8 mouse cellular contexts compared by ENCODE assay signal in genomic region chr5:105876068-105876924, GRCm38 (mm10). TPM values are rescaled to one million over a fixed set of nuclear protein-coding genes. Genes with fewer than 3 reads are reported as not detected.
A peak's percentile ranks its signal among the peaks of the same experiment; 100 is the strongest.
DNase-seq lines count a peak whose midpoint lies in the region; ATAC-seq and TF ChIP-seq lines count a peak whose summit lies in the region.

Gene Zfp326 (plus strand): TSS chr5:105876565.

- peak; percentile 95 for ATAC-seq in erythroblast, adult 5-6 weeks (replicated peaks; ENCODE audit: low FRiP score, poor library complexity, severe bottlenecking)
- peak; percentile 96 for ATAC-seq in heart, embryonic 11.5 days (replicated peaks; ENCODE audit: insufficient number of reproducible peaks, low FRiP score, low TSS enrichment)
- ATAC-seq in kidney, embryonic 16.5 days (ENCODE audit: low FRiP score, low TSS enrichment), result peak; percentile 95

- WGBS in heart, embryonic 11.5 days (ENCODE audit: insufficient replicate concordance), result under 1% methylated on average over 50 of the region's 83 CpGs
- under 1% methylated on average over 79 of the region's 83 CpGs for WGBS in kidney, embryonic 16.5 days
- under 1% methylated on average over 63 of the region's 83 CpGs for WGBS in liver, adult 2 months

- peaks cover 13% of the 10 kb centered on the region; the same call in 1 of the 2 replicates for H3K79me2 ChIP-seq in liver, adult 2 months (ENCODE audit: control insufficient read depth, insufficient read depth, low read length)
- H3K79me2 ChIP-seq in myocyte (ENCODE audit: control insufficient read depth, insufficient read depth), result peaks cover 46% of the 10 kb centered on the region

- H3K4me3 ChIP-seq in heart, embryonic 11.5 days (ENCODE audit: low read depth, low read length), result peak within 1 kb of the TSS; percentile 81
- H3K4me3 ChIP-seq in kidney, embryonic 16.5 days (ENCODE audit: low read length), result peak within 1 kb of the TSS; percentile 83
- peak within 1 kb of the TSS; percentile 99 for H3K4me3 ChIP-seq in liver, adult 2 months (ENCODE audit: insufficient read depth, low read depth, low read length)
- peak within 1 kb of the TSS; percentile 46 for H3K4me3 ChIP-seq in myocyte

- no peaks in the 10 kb centered on the region for H3K9me3 ChIP-seq in heart, embryonic 11.5 days (replicated peaks; ENCODE audit: control insufficient read depth, low read length)
- no peaks in the 10 kb centered on the region for H3K9me3 ChIP-seq in kidney, embryonic 16.5 days (ENCODE audit: low read length)

- no peaks in the 10 kb centered on the region for H3K27me3 ChIP-seq in heart, embryonic 11.5 days (ENCODE audit: control insufficient read depth, insufficient read depth, low read length)
- no peaks in the 10 kb centered on the region for H3K27me3 ChIP-seq in kidney, embryonic 16.5 days (ENCODE audit: insufficient read depth, low read length)
- no peaks in the 10 kb centered on the region for H3K27me3 ChIP-seq in liver, adult 2 months (ENCODE audit: control insufficient read depth, insufficient read depth, low read length)
- H3K27me3 ChIP-seq in myocyte (ENCODE audit: control insufficient read depth, insufficient read depth, insufficient read length), result no peaks in the 10 kb centered on the region
- H3K27me3 ChIP-seq in splenic B cell, adult 2 months (ENCODE audit: control insufficient read depth, insufficient read depth, low read length, poor library complexity, severe bottlenecking), result no peaks in the 10 kb centered on the region

- peak within 1 kb of the TSS; percentile 97 for H3ac ChIP-seq in myocyte (ENCODE audit: control insufficient read depth, insufficient read length)

- DNase-seq in B cell, adult 2 months, result peak; percentile 88 to 89
- DNase-seq in brain, adult 2 months (ENCODE audit: low read depth, low spot score), result peak; percentile 96
- DNase-seq in liver, adult 2 months (ENCODE audit: extremely low read depth, low read depth, low spot score), result peak; percentile 85
- peak; percentile 92 for DNase-seq in splenic B cell, adult 2 months (ENCODE audit: low read depth, low spot score)

- peaks cover 13% of the 10 kb centered on the region for H3K4me1 ChIP-seq in heart, embryonic 11.5 days (ENCODE audit: control insufficient read depth, insufficient read depth, low read length)
- H3K4me1 ChIP-seq in kidney, embryonic 16.5 days (ENCODE audit: insufficient read depth, low read length), result peaks cover 28% of the 10 kb centered on the region
- peaks cover 12% of the 10 kb centered on the region; the same call in 1 of the 2 replicates for H3K4me1 ChIP-seq in liver, adult 2 months (ENCODE audit: control insufficient read depth, insufficient read depth, low read length)

- peak within 1 kb of the TSS; percentile 89 for H3K27ac ChIP-seq in heart, embryonic 11.5 days (ENCODE audit: low read depth, low read length)
- peak within 1 kb of the TSS; percentile 68 for H3K27ac ChIP-seq in kidney, embryonic 16.5 days (ENCODE audit: low read length)
- peak within 1 kb of the TSS; percentile 84 for H3K27ac ChIP-seq in liver, adult 2 months (replicated peaks; ENCODE audit: insufficient read depth, low read depth, low read length)

- peak within 1 kb of the TSS; percentile 96 for H3K9ac ChIP-seq in heart, embryonic 11.5 days (ENCODE audit: low read depth, low read length)
- peak within 1 kb of the TSS; percentile 96 for H3K9ac ChIP-seq in kidney, embryonic 16.5 days (replicated peaks; ENCODE audit: low read length)
- H3K9ac ChIP-seq in liver, adult 2 months (ENCODE audit: low read depth, low read length), result peak within 1 kb of the TSS; percentile 97

- TF ChIP-seq CTCF in liver, adult 2 months (IDR thresholded peaks at IDR 0.05; ENCODE audit: low read depth, low read length), result no peak

- no peaks in the 10 kb centered on the region for H3K36me3 ChIP-seq in heart, embryonic 11.5 days (ENCODE audit: control insufficient read depth, insufficient read depth, low read length)
- peaks cover 4% of the 10 kb centered on the region; the same call in 1 of the 2 replicates for H3K36me3 ChIP-seq in kidney, embryonic 16.5 days (ENCODE audit: insufficient read depth, low read length)
- no peaks in the 10 kb centered on the region for H3K36me3 ChIP-seq in liver, adult 2 months (ENCODE audit: control insufficient read depth, insufficient read depth, low read length)
- peaks cover 7% of the 10 kb centered on the region for H3K36me3 ChIP-seq in myocyte (ENCODE audit: control insufficient read depth, insufficient read depth)
- H3K36me3 ChIP-seq in splenic B cell, adult 2 months (ENCODE audit: control insufficient read depth, insufficient read depth, low read length, poor library complexity, severe bottlenecking), result no peaks in the 10 kb centered on the region

- peak; percentile 93 for TF ChIP-seq POLR2A in liver, adult 2 months (IDR thresholded peaks at IDR 0.05; ENCODE audit: extremely low read depth, insufficient read depth, low read length)
- peak; percentile 98 for TF ChIP-seq POLR2A in myocyte (IDR thresholded peaks at IDR 0.05; ENCODE audit: insufficient read length, low read depth)

- H3K4me2 ChIP-seq in heart, embryonic 11.5 days, result peak within 1 kb of the TSS; percentile 74
- H3K4me2 ChIP-seq in kidney, embryonic 16.5 days (replicated peaks; ENCODE audit: low read depth, low read length), result peak within 1 kb of the TSS; percentile 93
- H3K4me2 ChIP-seq in myocyte (ENCODE audit: low read depth), result peak within 1 kb of the TSS; percentile 97

TF ChIP-seq in myocyte, 11 proteins besides CTCF, POLR2A, EP300 and RAD21:
- no peak for TF ChIP-seq SRF (IDR thresholded peaks at IDR 0.05; ENCODE audit: control insufficient read depth, insufficient read length, low read depth)
- TF ChIP-seq MYOD1 (IDR thresholded peaks at IDR 0.05; ENCODE audit: control insufficient read depth in 1 of 3, insufficient read length in 2 of 3, low read depth in 2 of 3), result no peak
- TF ChIP-seq CEBPB (IDR thresholded peaks at IDR 0.05; ENCODE audit: insufficient read depth, poor library complexity, severe bottlenecking), result no peak
- TF ChIP-seq REST (IDR thresholded peaks at IDR 0.05; ENCODE audit: insufficient read depth, insufficient read length), result peak; percentile 9
- TF ChIP-seq E2F4 (IDR thresholded peaks at IDR 0.05; ENCODE audit: insufficient read depth), result no peak
- TF ChIP-seq USF1 (IDR thresholded peaks at IDR 0.05; ENCODE audit: low read depth), result no peak
- TF ChIP-seq MAX (IDR thresholded peaks at IDR 0.05; ENCODE audit: low read depth), result no peak
- TF ChIP-seq POLR2AphosphoS2 (IDR thresholded peaks at IDR 0.05; ENCODE audit: insufficient read length, low read depth), result peak; percentile 86
- peak in 2 of 3 experiments; percentile 0 to 27 for TF ChIP-seq MYOG (IDR thresholded peaks at IDR 0.05; ENCODE audit: control insufficient read depth in 1 of 3, insufficient read depth in 1 of 3, insufficient read length in 2 of 3, low read depth in 2 of 3)
- no peak for TF ChIP-seq TCF12 (IDR thresholded peaks at IDR 0.05; ENCODE audit: insufficient read depth, poor library complexity, severe bottlenecking)
- peak; percentile 26 for TF ChIP-seq TCF3 (IDR thresholded peaks at IDR 0.05; ENCODE audit: insufficient read length, low read depth)

RNA-seq across cellular contexts. Expression of gene Zfp326, which starts in this region (rescaled TPM):
- 4.0 and 5.2 TPM in 2 replicates for total RNA-seq in erythroblast, adult 5-6 weeks (2015; ENCODE audit: low replicate concordance)
- total RNA-seq in erythroblast, adult 5-6 weeks (2017; ENCODE audit: low replicate concordance), result 2.6 and 4.4 TPM in 2 replicates
- 16.9 and 32.0 TPM in 2 replicates for polyA plus RNA-seq in heart, embryonic 11.5 days (2014; fragmentation: Nextera tagmentation; extraction: Ambion mirVana)
- polyA plus RNA-seq in kidney, embryonic 16.5 days (2015; fragmentation: Nextera tagmentation; extraction: Ambion mirVana), result 36.9 and 40.0 TPM in 2 replicates
- total RNA-seq in liver, adult 2 months (2014; rRNA removed), result 7.8 and 11.2 TPM in 2 replicates
- 3.9 and 4.9 TPM in 2 replicates for polyA plus RNA-seq in liver, adult 2 months (2012; rRNA removed)
- polyA plus RNA-seq in myocyte (2012; fragmentation: generic; extraction: Trizol), result 7.6 TPM

Comparison
In these comparisons a context has a peak if more than half of its experiments do, and no peak if none do; other contexts are left out.
1. Peak in every context shown above with its lines: DNase-seq, ATAC-seq, H3K4me3 ChIP-seq and H3K27ac ChIP-seq.
2. H3K4me3 ChIP-seq: peak in every context shown above with its lines; median percentile 99 in liver, adult 2 months; 83 in kidney, embryonic 16.5 days; 81 in heart, embryonic 11.5 days; 46 in myocyte.